Mouse (Mus musculus): ENCODE results near the gene Myh6.
"Not testable (repeated sequence)": the region's sequence is repeated elsewhere in the genome, so short reads cannot be mapped to it uniquely, and the experiment has no call there.

Myh6 gene

GRCm38 (mm10) chr14:54994136-54994868 lies 27.6 kb upstream of the Myh6 start, which contains the start of gene Myh7:
TSS of gene Myh7 (minus strand) at chr14:54994626.
- DNase-seq = no peak

- no peak for DNase-seq
Observed at GRCm38 (mm10) chr14:54993636-54994035, 26.9 kb upstream of the Myh6 start.

GRCm38 (mm10) chr14:54992196-54992595 lies 25.5 kb upstream of the Myh6 start:
- no peak for DNase-seq

GRCm38 (mm10) chr14:54989886-54990441 lies 23.2 kb upstream of the Myh6 start:
- DNase-seq = no peak

- DNase-seq = no peak
Observed at GRCm38 (mm10) chr14:54988882-54989281, 22.2 kb upstream of the Myh6 start.

GRCm38 (mm10) chr14:54988350-54988874 lies 21.7 kb upstream of the Myh6 start:
- DNase-seq = not testable (repeated sequence)

- DNase-seq = no peak
Observed at GRCm38 (mm10) chr14:54981934-54982333, 15.2 kb upstream of the Myh6 start.

- DNase-seq = no peak
Observed at GRCm38 (mm10) chr14:54978664-54979063, 11.9 kb upstream of the Myh6 start.

- no peak for DNase-seq
Observed at GRCm38 (mm10) chr14:54976633-54977032, 9.9 kb upstream of the Myh6 start, which contains the start of gene Gm17428. TSS of gene Gm17428 (plus strand) at chr14:54976933.

- no peak for DNase-seq
Observed at GRCm38 (mm10) chr14:54974068-54974791, 7.5 kb upstream of the Myh6 start.

- not testable (repeated sequence) for DNase-seq
Observed at GRCm38 (mm10) chr14:54972786-54973185, 6.1 kb upstream of the Myh6 start.

- no peak for DNase-seq
Observed at GRCm38 (mm10) chr14:54968344-54968743, 1.6 kb upstream of the Myh6 start.

- DNase-seq = no peak
Observed at GRCm38 (mm10) chr14:54967874-54968273, 1.1 kb upstream of the Myh6 start.

- DNase-seq = no peak
Observed at GRCm38 (mm10) chr14:54965631-54966030, 1.1 kb downstream of the Myh6 start.

- no peak for DNase-seq
Observed at GRCm38 (mm10) chr14:54965044-54965443, 1.7 kb downstream of the Myh6 start.

GRCm38 (mm10) chr14:54963727-54964126 lies 3.0 kb downstream of the Myh6 start:
- DNase-seq = no peak

- no peak for DNase-seq
Observed at GRCm38 (mm10) chr14:54962714-54963113, 4.0 kb downstream of the Myh6 start.

GRCm38 (mm10) chr14:54961487-54961886 lies 5.2 kb downstream of the Myh6 start:
- no peak for DNase-seq

GRCm38 (mm10) chr14:54960769-54961168 lies 6.0 kb downstream of the Myh6 start:
- DNase-seq = no peak

GRCm38 (mm10) chr14:54959853-54960613 lies 6.7 kb downstream of the Myh6 start:
- DNase-seq = not testable (repeated sequence)

- DNase-seq = no peak
Observed at GRCm38 (mm10) chr14:54959197-54959596, 7.5 kb downstream of the Myh6 start.

- DNase-seq = no peak
Observed at GRCm38 (mm10) chr14:54958503-54958902, 8.2 kb downstream of the Myh6 start.

GRCm38 (mm10) chr14:54956533-54956932 lies 10.2 kb downstream of the Myh6 start:
- no peak for DNase-seq

Measured in cerebellum, adult 11 months (tissue).